Mouse (Mus musculus) macrophage (primary cell): Measurements from ENCODE around the gene Kazald1. TPM values are rescaled to one million over a fixed set of nuclear protein-coding genes. Genes with fewer than 3 reads are reported as not detected.

ENCODE experiments used
- H3K27ac ChIP-seq: fragments of 350-480 bp; formaldehyde crosslinking; 2 replicates; pipeline ENCODE4 v1.9.0; 2021
- H3K36me3 ChIP-seq: fragments of 350-480 bp; formaldehyde crosslinking; 2 replicates; pipeline ENCODE4 v1.9.0; 2021; ENCODE audit errors: inconsistent target
- H3K4me3 ChIP-seq: fragments of 350-480 bp; formaldehyde crosslinking; 2 replicates; pipeline ENCODE4 v1.9.0; 2021; ENCODE audit errors: inconsistent target
- H3K79me2 ChIP-seq: fragments of 350-480 bp; formaldehyde crosslinking; 2 replicates; pipeline ENCODE4 v1.9.0; 2021; ENCODE audit errors: inconsistent target
- WGBS: methylation state at CpG from one replicate; pipeline ENCODE4 v1.1.7; 2026; ENCODE audit warnings: inconsistent platforms; ENCODE audit not compliant: missing documents; 5-methylcytosine and 5-hydroxymethylcytosine counted together
- polyA plus RNA-seq: library from polyadenylated mRNA; stranded (reverse); fragments of 250-400 nt; gene quantifications from 3 replicates; pipeline ENCODE4 v1.2.4, GENCODE M21; 2018; ENCODE audit warnings: inconsistent platforms

Gene Kazald1
- polyA plus RNA-seq, 1 experiment from 2014 or later: 0.10 TPM

DNA sequence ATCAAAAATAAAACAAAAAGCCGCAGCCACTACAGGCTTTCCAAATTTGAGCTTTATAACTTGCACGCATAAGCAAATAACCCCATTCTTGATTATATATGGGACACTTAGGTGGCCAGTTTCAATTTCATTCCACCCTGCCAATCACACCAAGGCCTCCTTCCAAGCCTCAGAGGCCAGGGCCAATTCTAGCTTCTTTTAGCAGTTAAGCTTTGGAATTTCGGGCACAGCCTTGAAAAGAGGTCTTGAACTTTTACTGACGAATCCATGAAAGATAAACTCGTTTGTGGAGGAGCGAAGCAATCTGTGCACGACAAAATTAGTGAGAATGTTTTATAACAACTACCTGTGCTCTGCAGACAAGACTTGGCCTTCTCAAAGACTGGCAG, 17.3 kb upstream of the Kazald1 start:
- Histone ChIP-seq H3K27ac (peak overlapping the region; percentile 92), H3K4me3 (peak overlapping the region; percentile 60), H3K79me2 (no peaks in the 10 kb centered on the region), H3K36me3 (peaks cover 12% of the 10 kb centered on the region)
- WGBS: 23% methylated on average over 7 of the region's 7 CpGs

DNA sequence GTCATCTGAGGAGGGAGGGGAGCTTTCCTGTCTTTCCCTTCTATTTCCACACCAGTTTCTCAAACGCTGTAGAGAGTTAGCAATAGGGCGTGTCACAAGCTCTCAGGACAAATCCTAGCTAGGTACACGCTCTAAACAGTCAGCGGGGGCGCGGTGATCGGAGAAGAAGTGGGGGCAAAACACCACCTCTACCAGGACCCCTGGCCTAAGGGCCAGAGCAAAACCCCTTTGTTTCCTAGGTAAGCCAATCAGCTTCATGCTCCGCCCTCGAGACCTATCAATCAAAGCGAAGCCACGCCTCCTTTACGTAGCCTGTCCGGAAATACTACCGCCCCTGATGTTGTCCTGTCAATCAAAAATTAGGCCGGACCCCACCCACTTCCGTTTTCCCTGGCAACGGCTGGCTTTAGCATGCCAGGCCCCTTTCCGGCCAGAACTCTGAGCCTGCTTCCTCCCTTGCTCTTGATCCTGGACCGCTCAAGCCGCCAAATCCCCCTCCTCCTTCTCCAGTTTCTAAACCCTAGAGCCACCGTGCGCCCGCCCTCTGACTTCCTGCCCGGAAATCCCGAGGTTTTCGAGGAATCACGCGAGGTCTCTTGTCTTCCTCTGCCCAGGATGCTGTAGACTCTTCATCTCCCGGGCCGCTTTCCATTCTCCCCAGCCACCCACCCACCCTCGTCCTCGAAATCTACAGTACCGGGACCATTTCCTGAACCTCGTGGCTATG, 16.8 kb upstream of the Kazald1 start:
- peak overlapping the region; percentile 92 for H3K27ac ChIP-seq
- under 1% methylated on average over 34 of the region's 34 CpGs for WGBS

DNA sequence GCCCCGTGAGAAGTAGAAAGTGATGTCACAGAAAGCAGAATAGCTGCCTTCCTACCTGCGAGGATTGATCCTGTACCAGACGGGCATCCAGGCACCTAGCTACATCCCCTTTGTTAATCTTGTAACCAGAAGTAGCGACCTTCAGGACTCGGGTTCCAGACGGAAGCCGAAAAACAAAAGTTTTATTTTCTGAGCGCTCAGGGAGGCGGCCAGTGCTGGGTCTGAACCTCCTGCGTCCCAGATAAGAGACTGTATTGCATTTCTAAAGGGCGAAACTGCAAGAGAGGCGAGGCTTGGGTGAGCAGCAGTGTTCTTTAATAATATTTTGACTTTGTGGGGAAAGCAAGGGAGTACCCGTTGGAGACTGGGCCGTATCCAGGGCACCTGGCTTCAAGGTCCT, 16.2 kb upstream of the Kazald1 start:
- H3K79me2 ChIP-seq: no peaks in the 10 kb centered on the region
- H3K36me3 ChIP-seq: peaks cover under 1% of the 10 kb centered on the region; the same call in 1 of the 2 replicates
- peak overlapping the region; percentile 60 for H3K4me3 ChIP-seq
- 4% methylated on average over 14 of the region's 14 CpGs for WGBS
- peak overlapping the region; percentile 92 for H3K27ac ChIP-seq

More for the DNA sequence above, 16.8 kb upstream of the Kazald1 start:
- H3K79me2 ChIP-seq: no peaks in the 10 kb centered on the region
- H3K4me3 ChIP-seq: peak overlapping the region; percentile 60
- H3K36me3 ChIP-seq: peaks cover 6% of the 10 kb centered on the region

DNA sequence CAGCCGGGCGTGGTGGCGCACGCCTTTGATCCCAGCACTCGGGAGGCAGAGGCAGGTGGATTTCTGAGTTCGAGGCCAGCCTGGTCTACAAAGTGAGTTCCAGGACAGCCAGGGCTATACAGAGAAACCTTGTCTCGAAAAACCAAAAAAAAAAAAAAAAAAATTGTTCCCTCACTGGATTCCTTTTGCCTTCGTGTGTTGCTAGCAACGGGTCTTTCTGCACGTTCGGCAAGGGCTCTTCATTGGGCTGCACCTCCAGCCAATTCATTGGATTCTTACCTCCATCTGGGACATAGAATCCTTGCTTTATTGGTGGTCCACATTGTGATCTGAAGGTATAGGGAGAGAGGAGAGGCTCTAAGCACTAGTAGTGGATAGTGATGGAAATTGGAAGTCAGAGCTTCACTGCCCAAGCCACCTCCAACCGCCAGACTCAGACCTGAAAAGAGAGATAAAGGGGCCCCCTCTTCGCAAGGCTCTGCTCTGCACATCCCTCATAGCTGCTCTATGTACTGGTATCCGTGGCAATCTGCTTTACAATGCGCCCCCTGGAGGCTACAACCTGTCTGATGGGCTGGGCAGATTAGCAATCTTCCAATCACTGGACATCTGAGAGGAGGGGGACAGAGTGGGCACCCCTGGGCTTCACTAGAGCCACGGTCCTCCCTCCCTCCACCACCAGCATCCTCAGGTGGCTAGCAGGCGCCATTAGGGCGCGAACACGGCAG, 11.3 kb upstream of the Kazald1 start:
- no peaks in the 10 kb centered on the region for H3K79me2 ChIP-seq
- 43% methylated on average over 18 of the region's 20 CpGs for WGBS
- H3K27ac ChIP-seq: no peak overlapping the region
- no peaks in the 10 kb centered on the region for H3K36me3 ChIP-seq
- no peak overlapping the region for H3K4me3 ChIP-seq

DNA sequence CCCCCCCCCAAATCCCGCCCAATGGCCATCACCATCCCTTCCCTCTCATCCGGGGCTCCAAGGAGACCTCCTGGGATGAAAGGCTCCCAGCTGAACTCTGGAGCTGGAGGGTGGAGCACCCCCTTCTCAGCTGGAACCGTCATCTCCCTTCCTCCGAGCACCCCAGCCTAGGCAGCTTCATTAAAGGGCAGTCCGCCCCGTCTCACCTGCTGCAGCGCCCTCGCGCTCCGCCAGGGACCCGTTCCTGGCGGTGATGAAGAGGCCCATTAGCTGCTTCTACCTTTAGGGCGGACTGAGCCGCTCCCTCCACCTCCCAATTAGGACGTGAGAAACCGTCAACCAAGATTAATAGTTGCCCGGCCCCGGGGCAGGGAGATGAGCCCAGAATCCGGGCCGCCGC, 9.8 kb upstream of the Kazald1 start:
- H3K36me3 ChIP-seq: no peaks in the 10 kb centered on the region
- no peak overlapping the region for H3K27ac ChIP-seq
- 46% methylated on average over 14 of the region's 21 CpGs for WGBS
- no peak overlapping the region for H3K4me3 ChIP-seq
- no peaks in the 10 kb centered on the region for H3K79me2 ChIP-seq

DNA sequence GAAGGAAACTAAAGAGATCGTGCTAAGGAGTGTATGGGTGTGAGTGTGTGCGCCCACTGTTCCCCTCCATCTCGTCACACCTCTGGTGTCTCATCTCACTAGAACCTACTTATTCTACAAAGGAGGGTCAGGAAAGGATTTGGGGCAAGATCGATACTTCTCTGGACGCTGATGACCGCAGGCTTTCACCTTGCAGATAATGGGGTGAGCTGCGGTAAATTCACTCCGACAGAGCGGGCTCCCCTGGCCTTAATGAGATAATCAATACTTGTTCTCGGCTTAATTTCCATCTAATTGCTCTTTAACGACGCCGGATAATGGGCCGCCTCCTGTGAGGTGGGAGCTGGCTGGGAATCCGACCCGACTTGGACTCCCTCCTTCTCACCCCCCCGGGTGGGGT, 7.9 kb upstream of the Kazald1 start:
- no peaks in the 10 kb centered on the region for H3K36me3 ChIP-seq
- WGBS: 92% methylated on average over 17 of the region's 17 CpGs
- H3K79me2 ChIP-seq: no peaks in the 10 kb centered on the region
- H3K4me3 ChIP-seq: no peak overlapping the region
- no peak overlapping the region for H3K27ac ChIP-seq

DNA sequence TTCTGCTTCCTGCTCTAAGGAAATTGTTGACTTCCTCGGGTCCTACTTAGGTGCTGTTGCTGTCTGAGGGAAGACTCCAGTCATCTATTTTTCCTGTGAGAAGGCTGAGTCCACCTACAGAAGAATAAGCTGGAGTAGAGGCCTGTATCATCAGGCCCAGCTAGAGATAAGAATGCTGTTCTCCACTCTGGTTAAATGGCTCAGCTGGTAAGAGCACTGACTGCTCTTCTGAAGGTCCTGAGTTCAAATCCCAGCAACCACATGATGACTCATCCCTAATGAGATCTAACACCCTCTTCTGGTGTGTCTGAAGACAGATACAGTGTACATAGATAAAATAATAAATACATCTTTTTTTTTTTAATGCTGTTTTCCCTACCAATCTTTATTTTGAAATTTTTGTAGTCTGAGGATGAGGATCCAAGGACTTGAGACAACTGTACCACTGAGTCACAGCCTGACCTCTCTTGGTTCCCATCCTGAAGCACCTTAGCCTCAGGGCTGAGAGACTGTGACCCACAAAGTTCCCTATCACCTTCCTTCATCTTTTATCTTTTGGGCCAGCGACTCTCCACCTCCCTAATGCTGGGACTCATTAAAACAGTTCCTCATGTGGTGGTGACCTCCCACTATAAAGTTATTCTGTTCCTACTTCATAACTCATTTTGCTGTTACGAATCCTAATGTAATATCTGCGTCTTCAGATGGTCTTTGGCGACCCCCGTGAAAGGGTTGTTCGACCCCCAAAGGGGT, 7.1 kb upstream of the Kazald1 start:
- Histone ChIP-seq H3K79me2 (no peaks in the 10 kb centered on the region), H3K4me3 (no peak overlapping the region), H3K36me3 (no peaks in the 10 kb centered on the region), H3K27ac (no peak overlapping the region)
- WGBS: 70% methylated on average over 7 of the region's 7 CpGs

DNA sequence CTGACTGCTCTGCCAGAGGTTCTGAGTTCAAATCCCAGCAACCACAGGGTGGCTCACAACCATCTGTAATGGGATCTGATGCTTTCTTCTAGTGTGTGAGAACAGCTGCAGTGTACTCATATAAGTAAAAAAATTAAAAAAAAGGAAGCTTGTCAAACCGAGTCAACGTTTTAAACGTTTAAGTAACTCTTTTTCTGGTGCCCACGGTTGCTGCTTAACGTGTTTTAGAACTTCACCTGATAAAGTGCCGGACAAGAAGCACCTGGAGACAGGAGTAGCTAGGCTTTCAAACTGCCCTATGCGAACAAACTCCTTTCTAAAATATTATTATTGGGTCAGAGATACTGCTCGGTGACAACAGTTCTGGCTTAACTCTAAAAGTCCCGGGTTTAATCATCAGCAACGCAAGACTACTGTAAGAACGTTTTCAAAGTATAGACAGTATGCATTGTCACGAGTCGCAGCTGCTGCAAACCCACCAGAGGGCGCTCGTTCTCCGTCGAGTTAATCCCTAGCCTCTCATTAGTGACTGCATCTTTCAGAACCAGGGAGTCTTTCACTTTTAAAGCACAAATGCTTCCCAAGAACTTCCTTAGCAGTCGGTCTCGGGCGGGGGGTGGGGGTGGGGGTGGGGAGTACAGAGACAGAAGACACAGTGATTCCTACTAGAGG, 1.0 kb upstream of the Kazald1 start:
- peak overlapping the region; percentile 79 for H3K4me3 ChIP-seq
- 3% methylated on average over 20 of the region's 20 CpGs for WGBS
- peak overlapping the region; percentile 93 for H3K27ac ChIP-seq
- no peaks in the 10 kb centered on the region for H3K79me2 ChIP-seq
- H3K36me3 ChIP-seq: no peaks in the 10 kb centered on the region

DNA sequence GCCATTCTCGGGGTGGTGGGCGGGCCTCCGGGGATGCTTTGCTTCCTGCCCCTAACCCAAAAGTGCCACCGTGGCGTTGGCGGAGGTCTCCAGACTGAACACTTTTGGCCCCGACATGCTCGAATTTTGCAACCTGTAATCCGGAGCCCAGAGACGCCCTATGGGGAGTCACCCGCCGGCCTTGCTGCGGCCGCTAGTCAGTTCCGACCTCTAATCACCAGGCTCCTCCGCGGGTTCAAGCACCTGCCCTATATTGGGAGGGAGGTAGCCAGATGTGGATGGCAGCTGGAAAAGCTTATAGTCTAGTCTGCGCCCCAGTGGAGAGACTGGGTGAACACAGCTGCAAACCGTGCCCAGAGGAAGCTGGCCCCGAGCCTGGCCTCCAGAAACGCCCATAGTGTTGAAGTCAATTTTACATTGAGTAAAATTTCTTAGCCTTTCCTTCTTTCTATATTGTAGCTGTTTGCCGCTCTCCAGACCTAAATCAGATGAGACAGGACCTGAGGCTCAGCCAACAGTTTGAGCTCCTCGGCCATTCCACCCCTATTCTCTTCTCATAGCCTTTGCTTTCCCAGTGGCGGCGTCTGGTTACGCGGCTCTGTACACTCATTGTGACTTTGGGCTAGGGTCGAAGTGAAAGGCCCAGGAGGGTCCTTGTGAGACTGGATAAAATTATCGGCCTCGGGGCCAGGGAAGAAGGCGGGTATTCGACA, 438 bp downstream of the Kazald1 start:
- Histone ChIP-seq H3K4me3 (peak overlapping the region; percentile 79), H3K36me3 (no peaks in the 10 kb centered on the region), H3K79me2 (no peaks in the 10 kb centered on the region), H3K27ac (peak overlapping the region; percentile 93)
- 3% methylated on average over 32 of the region's 32 CpGs for WGBS

DNA sequence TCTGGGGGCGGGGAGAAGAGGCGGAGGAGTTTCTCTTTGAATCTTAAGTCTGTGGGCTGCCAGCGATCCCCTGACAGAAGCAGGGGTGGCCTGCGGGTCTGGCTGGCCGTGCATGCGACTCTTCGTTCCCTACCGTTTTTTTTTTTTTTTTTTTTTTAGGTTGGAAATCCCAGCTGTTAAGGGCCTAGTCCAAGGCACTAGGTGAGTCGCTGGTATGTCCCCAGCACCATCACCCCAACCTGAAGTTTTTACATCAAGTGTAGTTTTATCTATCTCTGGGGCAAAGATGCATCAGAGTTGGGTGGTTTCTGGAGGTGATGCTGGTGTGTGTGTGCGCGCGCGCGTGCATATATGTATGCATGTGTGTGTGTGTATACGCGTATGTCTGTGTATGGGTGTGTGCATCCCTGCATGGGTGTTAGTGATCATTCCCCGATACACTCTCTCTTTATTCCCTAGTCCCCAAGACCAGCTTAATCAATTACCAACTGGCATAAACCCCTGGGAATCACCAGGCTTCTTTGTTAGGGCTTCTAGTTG, 1.1 kb downstream of the Kazald1 start:
- 0 out of 2 replicates have a peak overlapping the region, but pooled peaks have one; percentile 93 for H3K27ac ChIP-seq
- H3K36me3 ChIP-seq: no peaks in the 10 kb centered on the region
- 34% methylated on average over 16 of the region's 17 CpGs for WGBS
- H3K4me3 ChIP-seq: peak overlapping the region; percentile 79; the same call in 1 of the 2 replicates
- H3K79me2 ChIP-seq: no peaks in the 10 kb centered on the region

DNA sequence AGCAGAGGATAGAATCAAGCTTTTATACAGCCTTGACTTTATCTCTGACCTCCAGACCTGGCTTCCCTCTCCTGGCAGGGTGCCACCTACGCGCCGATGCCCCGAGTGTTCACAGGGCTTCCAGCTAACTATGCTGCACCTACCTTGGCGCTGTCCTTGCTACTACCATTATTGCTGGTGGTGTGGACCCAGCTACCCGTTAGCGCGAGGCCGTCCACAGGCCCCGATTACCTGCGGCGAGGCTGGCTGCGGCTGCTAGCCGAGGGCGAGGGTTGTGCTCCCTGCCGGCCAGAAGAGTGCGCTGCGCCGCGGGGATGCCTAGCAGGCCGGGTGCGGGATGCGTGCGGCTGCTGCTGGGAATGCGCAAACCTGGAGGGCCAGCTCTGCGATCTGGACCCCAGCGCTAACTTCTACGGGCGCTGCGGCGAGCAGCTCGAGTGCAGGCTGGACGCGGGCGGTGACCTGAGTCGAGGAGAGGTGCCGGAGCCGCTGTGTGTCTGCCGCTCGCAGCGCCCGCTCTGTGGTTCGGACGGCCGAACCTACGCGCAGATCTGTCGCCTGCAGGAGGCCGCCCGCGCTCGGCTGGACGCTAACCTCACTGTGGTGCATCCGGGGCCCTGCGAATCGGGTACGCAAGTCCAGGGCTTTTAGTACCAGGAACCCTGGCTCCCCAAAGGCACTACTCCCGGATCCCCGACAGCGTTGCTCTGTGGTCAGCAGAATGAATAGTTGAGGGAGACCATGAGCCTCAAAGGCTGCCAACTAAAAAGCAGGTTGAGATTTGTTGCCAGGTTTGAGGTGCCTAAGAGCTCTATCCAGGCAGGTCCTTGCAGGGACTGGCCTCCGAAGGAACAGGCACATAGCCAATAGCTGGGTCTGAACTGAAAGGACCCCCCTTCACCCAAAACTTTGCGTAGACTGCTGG, 1.8 kb downstream of the Kazald1 start:
- WGBS: 3% methylated on average over 62 of the region's 62 CpGs
- Histone ChIP-seq H3K79me2 (no peaks in the 10 kb centered on the region), H3K4me3 (no peak overlapping the region), H3K27ac (no peak overlapping the region), H3K36me3 (no peaks in the 10 kb centered on the region)

DNA sequence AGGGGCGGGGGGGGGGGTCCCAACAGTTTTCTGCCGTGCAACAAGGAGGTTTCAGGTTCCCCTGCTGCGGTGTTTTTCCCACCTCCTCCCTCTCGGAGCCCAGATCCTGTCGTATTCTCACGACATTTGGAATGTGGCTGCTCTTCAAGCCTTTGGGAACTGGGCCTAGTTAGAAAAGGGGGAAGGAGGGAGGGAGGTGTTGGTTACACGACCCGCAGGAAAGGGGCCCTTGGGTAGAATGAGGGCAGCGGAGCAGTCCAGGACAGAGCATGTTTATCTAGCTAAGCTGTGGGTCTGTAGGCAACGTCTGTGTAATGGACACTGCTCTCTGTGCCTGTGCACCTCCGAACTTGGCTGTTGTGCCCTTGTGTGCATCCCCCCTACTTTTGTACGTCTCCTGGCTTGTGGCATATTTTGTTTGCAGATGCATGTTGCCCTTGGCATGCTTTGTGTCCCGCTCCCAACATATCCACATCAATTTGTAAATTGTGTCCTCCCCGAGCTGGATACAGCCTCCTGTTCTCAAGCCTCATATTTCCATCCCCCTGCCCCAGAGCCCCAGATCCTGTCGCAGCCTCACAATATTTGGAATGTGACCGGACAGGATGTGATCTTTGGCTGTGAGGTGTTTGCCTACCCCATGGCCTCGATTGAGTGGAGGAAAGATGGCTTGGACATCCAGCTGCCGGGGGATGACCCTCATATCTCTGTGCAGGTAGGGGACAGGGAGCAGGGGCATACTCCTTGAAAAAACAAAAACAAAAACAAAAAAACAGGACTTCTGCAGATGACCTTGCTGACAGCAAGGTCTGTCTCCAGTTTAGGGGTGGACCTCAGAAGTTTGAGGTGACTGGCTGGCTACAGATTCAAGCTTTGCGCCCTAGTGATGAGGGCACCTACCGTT, 3.0 kb downstream of the Kazald1 start:
- H3K27ac ChIP-seq: no peak overlapping the region
- no peaks in the 10 kb centered on the region for H3K79me2 ChIP-seq
- 35% methylated on average over 19 of the region's 20 CpGs for WGBS
- H3K36me3 ChIP-seq: no peaks in the 10 kb centered on the region
- H3K4me3 ChIP-seq: no peak overlapping the region
